Mouse (Mus musculus): ENCODE data around the gene Fam196a.
A peak's percentile ranks its signal among the peaks of the same experiment; 100 is the strongest.

Fam196a gene

DNA sequence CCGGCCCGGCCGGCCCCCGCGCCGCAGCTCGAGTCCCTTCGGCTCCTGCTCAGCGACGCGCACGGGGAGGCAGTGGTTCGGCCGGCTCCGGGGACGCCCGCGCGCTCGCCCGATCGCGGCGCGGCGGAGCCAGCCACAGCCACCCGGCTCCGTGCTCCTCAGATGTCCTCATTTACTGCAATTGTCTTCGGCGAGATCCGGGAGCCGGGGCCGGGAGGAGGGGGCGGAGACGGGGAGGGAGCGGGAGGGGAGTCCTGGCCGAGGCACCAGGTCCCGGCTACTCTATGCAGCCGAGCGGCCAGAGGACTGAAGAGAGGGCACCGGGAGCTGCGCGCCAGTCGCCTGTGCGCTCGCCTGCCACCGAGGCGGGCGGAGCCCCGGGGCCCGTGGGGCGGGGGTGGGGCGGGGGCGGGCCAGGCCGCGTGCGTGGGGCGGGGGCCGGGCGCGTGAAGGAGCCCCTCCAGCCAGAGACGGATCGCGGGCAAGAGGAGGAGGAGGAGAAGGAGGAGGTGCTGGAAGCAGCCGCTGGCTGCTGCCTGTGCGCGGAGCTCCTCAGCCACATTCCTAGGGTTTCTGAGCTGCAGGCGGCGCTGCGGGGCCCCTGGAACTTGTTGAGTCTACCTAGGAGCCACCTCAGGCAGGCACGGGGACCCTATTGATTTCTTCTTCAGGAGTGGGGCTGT lies at the start of gene Fam196a:
Fam196a (minus strand) TSS at position 504 of the 683 bp plus-strand sequence.
- peak; percentile 79 to 84 for DNase-seq (ENCODE audit: low spot score in 2 of 2)

GRCm38 (mm10) chr7:134961608-134962007 lies 23.4 kb upstream of the Fam196a start:
- no peak for DNase-seq (ENCODE audit: low spot score in 2 of 2)

DNA sequence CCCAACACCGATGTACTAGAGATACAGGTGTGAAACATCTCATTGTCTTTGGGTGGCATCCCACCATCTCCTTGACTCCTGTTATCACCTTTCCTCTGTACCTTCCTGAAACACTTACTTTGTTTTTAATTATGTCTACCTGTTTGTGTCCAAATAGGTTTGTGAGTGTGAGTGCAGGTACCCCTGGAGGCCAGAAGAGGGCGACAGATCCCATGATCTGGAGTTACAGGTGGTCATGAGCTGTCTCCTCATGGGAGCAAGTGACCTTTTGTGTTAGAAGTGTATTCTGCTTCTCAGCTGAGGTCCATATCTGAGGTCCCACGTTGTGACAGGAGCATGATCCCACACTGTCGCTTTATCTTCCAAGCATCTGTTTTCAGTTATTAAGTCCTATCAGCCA lies 22.6 kb upstream of the Fam196a start:
- no peak for DNase-seq (ENCODE audit: low spot score in 2 of 2)

GRCm38 (mm10) chr7:134959086-134959485 lies 20.9 kb upstream of the Fam196a start:
- no peak for DNase-seq (ENCODE audit: low spot score in 2 of 2)

DNA sequence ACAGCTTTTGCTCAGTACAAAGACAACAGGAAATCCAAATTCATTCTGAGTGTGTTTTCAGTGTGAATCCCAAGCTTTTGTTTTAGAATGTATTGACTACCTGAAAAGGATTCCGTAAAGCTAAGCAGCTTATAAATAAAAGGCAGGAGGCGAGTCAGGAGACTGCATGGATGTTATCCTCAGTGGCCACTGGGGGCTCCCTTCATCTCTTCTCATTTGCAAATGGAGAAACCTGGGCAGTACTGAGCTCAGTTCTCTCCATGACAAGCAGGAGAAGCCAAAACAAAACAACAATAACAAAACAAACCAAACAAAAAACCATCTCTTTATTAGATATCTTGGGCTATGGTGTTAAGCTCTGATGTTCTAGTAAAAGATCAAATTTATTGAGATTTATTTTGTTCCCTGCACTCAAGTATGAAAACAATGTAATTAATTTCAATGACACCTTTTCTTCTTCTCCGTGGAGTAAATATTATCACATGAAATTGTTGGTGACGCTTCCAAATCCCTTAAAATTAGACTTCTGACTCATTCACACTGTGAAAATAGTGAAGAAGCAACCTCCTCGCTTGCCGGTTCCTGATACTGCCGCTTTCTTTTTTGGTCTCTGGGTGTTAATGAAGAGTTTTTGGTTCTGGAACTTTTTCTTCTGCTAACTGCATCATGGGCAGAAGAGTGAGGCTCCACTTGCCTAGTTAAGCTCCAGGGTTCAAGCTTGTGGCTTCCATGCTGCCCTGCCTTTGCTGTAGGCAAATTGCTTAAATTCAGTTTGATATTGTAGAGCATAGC lies 7.9 kb upstream of the Fam196a start:
- DNase-seq (ENCODE audit: low spot score in 2 of 2), result peak in 1 of 2 experiments; percentile 30

DNA sequence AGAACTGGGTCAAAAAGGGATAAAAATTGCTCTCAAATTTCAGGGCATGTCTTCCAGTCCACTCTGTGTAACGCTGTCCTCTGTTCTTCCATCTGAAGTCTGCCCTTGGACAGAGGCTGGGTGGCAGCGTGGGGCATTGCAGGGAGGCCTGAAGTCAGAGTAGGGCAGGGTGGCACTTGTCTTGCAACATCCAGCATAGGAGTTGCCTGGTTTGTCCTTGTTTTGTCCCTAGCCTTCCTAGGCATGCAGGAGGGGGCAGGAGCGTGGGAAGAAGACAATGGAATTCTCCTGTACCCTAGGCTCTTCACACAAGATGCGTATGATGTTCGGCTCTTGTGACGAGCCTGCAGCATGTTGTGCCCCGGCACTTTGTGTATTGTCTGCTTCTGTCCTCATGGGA lies 5.5 kb upstream of the Fam196a start:
- DNase-seq (ENCODE audit: low spot score in 2 of 2), result no peak

GRCm38 (mm10) chr7:134943063-134943462 lies 4.8 kb upstream of the Fam196a start:
- DNase-seq (ENCODE audit: low spot score in 2 of 2), result no peak

DNA sequence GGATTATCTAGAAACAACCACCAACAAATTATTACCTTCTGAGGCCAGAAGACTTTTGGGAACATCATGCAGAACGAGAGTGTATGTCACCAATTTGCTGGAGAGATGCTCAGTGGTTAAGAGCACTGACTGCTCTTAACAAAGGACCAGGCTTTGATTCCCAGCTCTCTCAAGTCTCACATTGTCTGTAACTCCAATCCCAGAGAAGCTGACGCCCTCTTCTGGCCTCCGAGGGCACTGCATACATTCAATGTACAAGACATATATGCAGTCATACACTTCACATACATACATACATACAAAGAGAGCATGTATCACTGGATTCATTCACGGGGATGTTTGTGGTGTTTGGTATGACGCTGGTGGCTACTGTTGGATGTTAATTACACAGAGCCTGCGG lies 3.7 kb upstream of the Fam196a start:
- DNase-seq (ENCODE audit: low spot score in 2 of 2), result no peak

GRCm38 (mm10) chr7:134937471-134937926 lies 731 bp downstream of the Fam196a start:
- peak; percentile 21 to 40 for DNase-seq (ENCODE audit: low spot score in 2 of 2)

GRCm38 (mm10) chr7:134931886-134932285 lies 6.3 kb downstream of the Fam196a start:
- no peak for DNase-seq (ENCODE audit: low spot score in 2 of 2)

DNA sequence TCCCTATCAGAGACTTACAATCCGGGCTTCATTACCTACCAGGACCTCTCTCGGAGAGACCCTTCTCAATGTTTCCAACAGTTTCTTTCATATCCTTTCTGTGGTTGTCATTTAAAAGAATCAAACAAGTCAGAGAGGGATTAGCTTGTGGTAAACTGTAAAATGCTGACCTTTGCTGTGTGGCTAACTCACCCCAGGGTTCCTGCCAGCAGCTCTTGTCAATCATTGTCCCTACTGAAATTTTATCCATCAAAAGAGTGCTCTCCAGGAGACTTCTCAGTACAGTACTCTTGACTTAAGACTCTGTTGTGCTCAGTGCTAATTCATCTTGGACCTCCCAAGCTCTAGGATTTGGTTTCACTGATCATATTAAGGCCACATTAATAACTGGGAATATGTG lies 36.2 kb downstream of the Fam196a start:
- DNase-seq (ENCODE audit: low spot score in 2 of 2), result no peak

GRCm38 (mm10) chr7:134899462-134899861 lies 38.8 kb downstream of the Fam196a start:
- no peak for DNase-seq (ENCODE audit: low spot score in 2 of 2)

- DNase-seq (ENCODE audit: low spot score in 2 of 2), result no peak
Measured at GRCm38 (mm10) chr7:134894604-134895003, 43.6 kb downstream of the Fam196a start.

DNA sequence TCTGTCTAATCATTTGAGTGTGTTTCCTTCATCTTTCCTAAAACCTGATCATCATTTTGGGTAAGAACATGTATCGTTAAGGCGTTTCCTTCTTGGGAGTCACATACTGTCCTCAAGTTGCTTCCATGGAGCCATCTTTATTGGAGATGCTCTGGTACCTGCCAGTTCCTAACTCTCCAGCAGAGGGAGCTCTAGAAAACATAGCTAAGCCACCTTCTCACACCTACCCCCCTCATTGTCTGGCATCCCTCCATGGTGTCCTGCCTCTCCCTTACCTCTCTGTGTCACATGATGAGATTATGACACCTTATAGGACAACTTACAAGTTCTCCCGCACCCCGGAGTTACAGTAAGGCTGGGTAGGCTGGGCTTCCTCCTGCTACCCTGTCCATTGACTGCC lies 45.3 kb downstream of the Fam196a start:
- DNase-seq (ENCODE audit: low spot score in 2 of 2), result peak in 1 of 2 experiments; percentile 17

DNA sequence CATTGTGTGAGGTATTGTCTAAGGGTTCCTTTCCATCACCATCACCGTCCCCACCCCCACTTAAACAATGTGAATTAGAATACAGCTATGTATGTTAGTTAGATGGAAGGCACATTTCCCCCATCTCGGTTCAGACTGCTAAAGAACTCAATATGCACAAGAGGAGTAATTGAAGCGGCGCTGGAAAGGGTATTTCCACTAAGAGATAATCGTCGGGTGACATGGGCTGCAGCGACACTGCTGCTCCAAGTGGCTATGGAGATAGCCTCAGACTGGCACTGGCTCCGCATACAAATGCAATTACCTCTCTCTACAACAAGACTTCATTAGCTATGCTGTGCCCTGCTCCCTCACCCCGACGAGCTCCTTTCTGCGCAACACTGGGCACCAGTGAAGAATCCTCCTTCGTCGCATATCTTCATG lies 45.8 kb downstream of the Fam196a start:
- DNase-seq (ENCODE audit: low spot score in 2 of 2), result no peak

DNA sequence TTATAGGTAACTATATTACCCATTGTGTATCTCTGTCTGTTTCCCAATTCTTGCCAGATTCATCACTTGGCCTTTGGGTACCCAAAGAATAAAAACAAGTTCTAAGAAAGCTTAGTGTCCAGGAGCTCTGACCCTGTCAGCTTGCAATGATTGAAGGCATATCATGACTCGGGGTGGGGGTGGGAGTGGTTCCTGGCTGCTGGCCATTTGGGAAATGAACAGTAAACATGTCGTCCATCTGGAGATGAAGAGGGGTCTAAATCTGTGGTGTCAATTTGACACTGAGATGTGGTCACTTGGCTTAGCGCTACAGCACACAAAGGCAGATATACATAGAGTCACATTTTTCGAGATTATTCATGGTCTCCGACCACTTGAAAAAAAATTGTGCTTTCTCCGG lies 54.7 kb downstream of the Fam196a start:
- DNase-seq (ENCODE audit: low spot score in 2 of 2), result no peak

- DNase-seq (ENCODE audit: low spot score in 2 of 2), result no peak
Measured at GRCm38 (mm10) chr7:134880431-134880830, 57.8 kb downstream of the Fam196a start.

GRCm38 (mm10) chr7:134878985-134879384 lies 59.2 kb downstream of the Fam196a start:
- DNase-seq (ENCODE audit: low spot score in 2 of 2), result no peak

- no peak for DNase-seq (ENCODE audit: low spot score in 2 of 2)
Measured at GRCm38 (mm10) chr7:134872981-134873380, 65.2 kb downstream of the Fam196a start.

- no peak for DNase-seq (ENCODE audit: low spot score in 2 of 2)
Measured at GRCm38 (mm10) chr7:134872511-134872910, 65.7 kb downstream of the Fam196a start.

DNA sequence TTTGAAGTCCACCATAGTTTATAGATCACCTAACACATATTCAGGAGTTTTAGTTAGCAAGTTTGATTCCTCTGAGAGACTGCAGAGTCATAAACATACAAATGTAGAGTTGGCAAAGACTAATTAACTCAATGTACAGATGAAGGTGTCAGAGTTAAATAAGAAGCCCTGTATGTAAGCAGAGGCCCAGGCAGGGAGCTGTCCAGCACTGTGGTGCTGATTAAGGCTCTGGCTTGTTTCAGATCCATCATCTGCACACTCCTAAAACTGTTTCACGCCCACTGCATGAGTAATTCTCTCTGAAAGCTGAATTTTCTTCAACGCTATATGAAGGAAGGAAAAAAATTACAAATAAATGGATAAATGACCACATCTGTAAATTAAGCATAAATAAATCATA lies 74.1 kb downstream of the Fam196a start:
- peak; percentile 21 to 24 for DNase-seq (ENCODE audit: low spot score in 2 of 2)

- no peak for DNase-seq (ENCODE audit: low spot score in 2 of 2)
Measured at GRCm38 (mm10) chr7:134862000-134862399, 76.2 kb downstream of the Fam196a start.

DNA sequence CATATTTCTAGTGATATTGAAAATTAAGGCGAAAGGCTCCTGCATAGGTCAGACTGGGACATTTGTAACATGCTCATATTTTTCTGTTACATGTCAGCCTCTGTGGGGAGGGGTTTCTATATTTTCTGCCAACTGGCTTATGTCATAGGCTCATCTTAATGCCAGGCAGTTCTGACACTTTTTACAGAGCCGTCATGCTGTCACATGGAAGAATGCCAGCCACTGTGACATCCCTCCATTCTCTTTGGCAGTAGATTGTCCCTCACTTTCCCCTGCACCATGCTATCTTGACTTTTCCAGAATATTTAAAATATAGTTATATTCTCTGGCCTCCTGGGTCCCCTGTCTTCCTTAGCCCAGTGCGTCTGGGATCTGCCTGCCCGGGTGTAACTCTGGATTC lies 95.5 kb downstream of the Fam196a start:
- no peak for DNase-seq (ENCODE audit: low spot score in 2 of 2)
